Mouse (Mus musculus) gastrocnemius, postnatal 25 days (tissue): Measurements from ENCODE around the gene Kat7. TPM values are rescaled to one million over a fixed set of nuclear protein-coding genes. Genes with fewer than 3 reads are reported as not detected.
A peak's percentile ranks its signal among the peaks of the same experiment; 100 is the strongest.

Experiments used
- DNase-seq: peaks from one replicate; pipeline ENCODE4 v3.0.0; 2022
- long read RNA-seq, 2 experiments: library from polyadenylated mRNA; stranded (forward); transcript quantifications; one replicate each; pipeline ENCODE4 v2.0.0; 2021
- total RNA-seq, 2 experiments: library from RNA; stranded (reverse); gene quantifications; 1 replicate in 1 of 2; 2 replicates in 1 of 2; pipeline ENCODE4 v1.2.3; 2021

The Kat7 gene
- total RNA-seq = 10 to 100 TPM; 16.9 to 19.6 TPM
- long read RNA-seq, experiment 1, partial matches to known transcripts = 1 of 8 reads
- long read RNA-seq, experiment 1, other reads (novel, unspliced or antisense) = 5 of 8 reads
- long read RNA-seq, experiment 2, partial matches to known transcripts = 0 of 4 reads
- long read RNA-seq, experiment 2, other reads (novel, unspliced or antisense) = 2 of 4 reads

DNA sequence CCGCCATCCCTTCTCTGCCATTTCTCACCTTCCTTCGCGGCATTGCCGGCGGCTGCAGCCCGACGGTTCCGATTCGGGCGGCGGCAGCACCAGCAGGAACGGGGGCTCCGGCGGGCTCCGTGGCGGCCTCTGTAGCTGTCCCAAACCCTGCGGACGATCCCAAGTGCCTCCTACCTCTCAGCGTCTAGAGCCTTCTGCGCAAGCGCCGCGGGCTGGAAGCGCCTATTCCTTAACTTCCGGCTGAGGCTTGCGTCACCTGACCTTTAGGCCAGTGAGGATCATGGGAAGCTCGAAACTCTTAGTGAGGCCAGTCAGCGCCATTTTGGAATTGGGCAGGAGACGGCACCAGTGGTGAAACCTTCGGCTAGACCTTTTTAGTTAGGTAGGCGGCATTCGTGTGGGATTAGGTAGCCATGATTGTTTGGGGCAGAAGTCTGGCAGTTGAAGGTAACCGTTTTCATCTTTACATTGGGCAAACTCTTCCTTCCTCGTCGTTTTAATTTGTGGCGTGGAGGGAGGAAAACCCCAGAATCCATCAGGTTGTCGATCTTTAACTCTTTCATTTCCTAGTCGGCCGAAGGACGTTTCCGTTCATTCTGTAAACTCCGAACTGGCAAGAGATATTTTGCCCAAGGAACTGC is at the start of gene Kat7:
TSS of gene Kat7 (minus strand) at position 240 of the 641 bp plus-strand sequence.
- peak; percentile 98 for DNase-seq

DNA sequence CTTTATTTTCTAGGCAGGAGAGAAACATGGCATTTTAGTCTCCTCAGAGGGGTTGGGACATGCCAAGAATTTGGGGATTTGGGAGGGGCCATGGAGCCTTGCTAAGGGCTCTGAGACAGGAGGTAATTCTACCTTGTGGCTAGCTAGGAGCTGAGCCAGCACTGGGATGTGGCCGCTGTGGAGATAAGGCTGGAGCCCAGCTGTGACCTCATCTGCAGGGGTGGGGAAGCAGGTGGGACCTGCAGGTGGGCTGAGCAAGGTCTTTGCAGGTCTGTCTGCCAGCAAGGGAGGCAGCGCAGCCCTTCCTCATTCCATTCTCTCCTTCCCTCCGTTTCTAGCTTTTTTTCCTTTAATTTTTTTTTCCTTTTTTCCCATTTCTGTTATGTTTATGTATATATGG is 48.2 kb upstream of the Kat7 start:
- DNase-seq = no peak

DNA sequence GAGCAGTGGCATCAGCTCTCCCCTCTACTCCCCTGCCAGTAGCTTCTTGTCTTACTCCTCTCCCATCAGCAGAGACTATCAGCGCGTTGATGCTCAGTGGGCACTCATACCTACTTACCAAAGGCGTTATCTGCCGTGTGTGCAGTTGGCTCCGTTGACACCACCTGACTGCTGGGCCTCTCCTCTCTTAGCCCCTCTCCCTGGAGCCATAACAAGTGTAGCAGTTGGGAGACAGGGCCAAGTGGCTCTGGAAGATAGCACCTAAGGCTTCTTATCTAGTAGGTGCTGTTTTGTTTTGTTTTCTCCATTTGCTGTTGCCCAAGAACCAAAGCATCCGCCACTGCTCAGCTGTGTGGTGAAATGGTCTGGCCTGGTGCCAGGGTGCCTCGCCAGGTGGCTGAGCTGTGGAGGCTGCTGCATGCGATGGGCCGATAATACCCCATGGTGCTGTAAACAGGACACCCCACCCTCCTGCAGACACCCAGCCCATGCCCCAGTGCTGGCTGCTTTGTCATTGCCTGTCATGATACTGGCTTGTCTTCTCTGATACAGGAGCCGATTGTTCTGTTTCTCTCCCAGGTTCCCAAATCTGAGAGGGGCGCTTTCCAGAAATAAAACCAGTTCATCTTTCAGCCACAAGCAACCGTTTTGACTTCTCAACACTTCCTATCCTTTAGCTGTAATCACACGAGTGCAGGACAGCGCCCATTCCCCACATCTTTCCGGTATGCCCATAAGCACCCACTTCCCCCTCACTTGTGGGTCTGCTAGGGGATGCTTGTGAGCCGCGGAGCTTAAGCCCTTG is 46.6 kb upstream of the Kat7 start:
- DNase-seq = peak; percentile 72

DNA sequence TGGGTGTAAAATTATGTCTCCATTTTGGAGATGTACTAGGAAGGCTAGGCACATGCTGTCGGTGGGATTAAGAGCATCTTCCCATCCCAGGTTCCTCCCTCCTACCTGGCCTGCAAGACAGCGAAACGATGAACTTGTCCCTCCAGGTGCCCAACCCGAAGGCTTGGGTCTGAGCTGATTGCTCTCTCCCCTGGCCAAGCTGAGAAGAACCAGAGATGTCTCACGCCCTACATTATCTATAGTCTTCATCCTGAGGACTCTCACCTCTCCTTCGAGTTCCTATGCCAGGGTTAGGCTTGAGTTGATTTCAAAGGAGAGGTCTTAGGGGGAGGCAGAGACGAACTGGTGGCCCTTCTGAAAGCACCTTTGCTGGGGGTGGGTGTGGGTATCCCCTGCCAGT is 46.0 kb upstream of the Kat7 start:
- DNase-seq = no peak

DNA sequence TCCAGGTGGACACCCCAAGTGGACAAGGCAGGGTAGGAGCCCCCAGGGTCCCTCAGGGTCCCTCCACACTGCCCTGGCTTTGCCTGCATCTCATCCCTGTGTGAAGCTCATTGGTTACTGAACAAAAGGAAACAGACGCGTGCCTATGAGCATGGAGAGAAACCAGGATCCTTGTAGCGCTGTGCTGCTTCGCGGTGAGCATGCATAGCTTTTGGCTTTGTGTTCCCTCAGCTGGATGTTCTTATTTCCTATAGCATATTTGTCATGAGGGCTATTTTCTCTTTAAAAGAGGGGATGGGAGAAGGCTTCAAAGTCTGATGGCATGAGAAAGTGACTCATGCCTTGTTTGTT is 45.6 kb upstream of the Kat7 start:
- no peak for DNase-seq

DNA sequence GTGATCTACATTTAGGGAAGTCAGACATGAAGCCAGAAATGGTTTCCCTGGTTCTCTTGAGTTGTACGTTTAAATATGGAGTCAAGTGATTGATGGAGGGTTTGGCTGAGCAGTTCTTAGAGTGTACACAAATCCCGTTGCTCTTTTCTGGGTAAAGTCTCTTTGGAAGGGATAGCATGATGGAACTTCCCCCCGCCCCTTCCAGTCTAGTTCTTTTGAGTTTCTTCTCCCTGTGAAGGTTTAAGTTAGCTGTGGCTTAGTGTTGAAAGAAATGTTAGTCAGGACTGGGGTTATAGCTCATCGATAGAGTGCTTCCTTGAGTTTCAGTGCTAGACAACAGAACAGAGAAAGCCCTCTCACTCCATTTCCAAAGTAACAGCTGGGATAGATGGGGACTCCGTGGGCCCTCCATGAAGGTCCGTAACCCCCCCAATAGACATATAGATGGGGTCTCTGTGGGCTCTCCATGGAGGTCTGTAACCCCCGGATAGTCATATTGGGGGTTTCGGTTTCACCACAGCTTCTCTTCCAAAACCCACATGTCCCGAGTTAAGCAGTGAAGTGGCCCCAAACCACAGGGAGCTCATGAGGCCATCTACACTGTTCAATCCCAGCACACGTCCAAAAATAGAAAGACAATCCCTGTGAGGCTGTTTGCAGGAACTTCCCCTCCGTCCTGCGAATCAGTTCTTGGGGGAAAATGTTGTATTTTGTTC is 45.1 kb upstream of the Kat7 start:
- no peak for DNase-seq

DNA sequence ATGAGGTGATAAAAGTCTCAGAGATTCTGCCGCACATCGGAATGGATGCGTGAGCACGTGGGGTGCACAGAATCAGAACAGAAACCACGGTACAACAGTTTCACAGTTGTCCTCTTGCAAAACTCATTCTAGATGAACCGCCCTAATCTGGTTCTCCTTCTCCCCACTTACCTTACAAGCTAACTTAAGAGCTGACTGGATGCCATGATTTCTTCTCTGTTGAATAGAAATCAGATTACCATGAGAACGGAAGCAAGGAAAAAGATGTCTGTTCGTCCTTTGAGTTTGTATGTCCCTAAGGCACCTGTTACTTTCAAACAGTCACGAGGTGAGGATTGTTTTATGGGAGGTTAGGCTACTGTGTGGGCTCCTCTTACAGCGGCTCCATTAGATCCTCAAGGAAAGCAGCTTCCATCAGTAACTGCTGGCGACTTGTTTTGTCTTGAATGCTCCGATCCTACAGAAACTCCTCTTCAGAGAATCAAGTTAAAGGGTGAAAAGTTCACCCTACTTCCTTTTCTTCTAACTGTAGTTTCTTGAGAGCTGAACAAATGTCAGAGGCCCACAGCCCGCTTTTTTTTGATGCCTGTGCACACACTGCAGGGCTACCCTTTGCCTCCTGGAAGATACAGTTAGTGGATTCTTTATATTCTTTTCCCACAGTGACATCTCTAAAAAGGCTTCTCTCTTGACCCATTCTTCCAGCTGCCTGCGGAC is 44.3 kb upstream of the Kat7 start:
- DNase-seq = no peak

DNA sequence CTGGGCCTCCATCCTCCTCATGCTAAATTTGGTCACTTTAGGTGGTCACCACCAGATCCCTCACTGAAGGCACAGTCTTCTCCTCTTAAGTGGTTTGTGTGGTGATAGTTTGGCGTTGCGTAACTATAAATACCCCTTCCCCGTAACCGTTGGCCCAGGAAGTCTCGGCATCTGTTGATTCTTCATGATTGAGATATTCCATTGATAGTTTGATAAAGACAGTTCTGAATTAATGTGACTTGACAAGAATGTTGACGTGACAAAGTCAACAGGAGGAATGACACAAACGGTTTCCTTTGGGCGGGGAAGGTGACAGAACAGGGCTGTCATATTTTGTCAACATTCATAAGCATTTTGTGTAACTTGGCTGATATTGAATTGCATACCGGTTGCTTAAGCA is 43.2 kb upstream of the Kat7 start:
- no peak for DNase-seq

DNA sequence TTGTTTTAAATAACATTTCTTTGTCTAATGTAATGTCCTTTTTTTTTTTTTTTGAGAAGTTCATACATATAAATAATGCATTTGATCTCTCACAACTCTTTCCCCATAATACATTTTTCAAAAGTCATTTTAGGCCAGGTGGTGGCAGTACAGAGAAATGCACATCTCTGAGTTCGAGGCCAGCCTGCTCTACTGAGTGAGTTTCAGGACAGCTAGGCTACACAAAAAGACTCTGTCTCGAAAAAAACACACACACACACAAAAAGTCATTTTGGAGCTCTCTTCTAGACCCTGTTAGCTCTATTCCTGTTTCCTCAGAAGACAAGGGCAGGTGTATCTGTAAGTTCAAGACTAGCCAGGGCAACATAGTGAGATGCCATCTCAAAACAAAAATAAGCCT is 42.6 kb upstream of the Kat7 start:
- no peak for DNase-seq

DNA sequence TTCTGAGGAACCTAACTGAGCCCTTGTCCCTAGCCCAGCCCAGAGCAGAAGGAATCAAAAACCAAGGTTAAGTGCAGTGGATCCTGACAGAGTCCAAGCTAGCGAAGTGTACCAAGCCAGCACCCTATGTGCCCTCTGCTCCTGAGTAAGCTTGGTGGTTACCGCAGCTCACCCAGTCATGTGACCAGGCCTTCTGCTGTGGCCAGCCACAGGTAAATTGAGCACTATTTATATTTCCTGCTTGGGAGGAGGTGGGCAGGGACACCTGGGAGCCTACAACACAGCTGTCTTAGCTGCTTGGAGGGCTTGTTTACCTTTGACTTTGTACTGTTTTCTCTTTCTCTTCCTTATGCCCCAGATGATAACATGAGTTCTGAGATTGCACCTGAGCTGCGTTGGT is 40.9 kb upstream of the Kat7 start:
- DNase-seq = no peak

DNA sequence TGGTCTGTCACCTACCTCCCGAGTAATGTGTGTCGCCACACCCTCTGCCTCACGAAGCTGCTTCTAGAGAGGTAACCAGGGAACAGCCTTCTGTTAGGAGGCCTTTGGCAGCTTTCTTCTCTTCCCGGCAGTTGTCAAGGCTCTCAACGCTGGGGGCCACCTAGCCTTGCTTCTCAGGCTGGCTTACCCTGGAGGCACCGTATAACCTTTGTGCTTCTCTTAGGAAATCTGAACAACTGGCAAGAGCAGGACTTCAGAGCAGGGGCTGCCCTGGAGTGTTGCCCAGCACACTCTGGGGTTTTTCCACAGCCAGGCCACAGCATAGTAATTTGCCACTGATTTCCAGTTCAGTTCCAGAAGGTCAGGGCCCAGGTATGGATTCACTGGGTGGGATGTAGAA is 40.2 kb upstream of the Kat7 start:
- no peak for DNase-seq

DNA sequence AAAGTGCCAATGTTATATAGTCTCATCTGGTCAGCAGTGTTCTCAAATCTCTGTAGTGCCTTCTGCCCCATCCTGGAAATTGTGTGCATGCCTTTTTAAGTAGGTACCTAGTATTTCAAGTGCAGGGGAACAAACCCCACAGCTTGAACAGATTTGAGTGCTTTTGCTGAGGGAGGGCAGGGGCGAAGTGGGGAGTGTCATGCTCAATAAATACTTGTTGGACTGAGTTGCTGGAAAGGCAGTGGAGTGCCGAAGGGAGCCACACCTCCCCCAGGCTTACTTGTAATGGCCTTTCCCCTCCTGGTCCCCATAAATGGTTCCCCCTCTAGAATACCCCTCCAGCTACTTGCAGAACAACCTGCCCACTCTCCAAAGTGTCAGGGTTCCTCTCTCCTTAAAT is 34.1 kb upstream of the Kat7 start:
- DNase-seq = no peak

DNA sequence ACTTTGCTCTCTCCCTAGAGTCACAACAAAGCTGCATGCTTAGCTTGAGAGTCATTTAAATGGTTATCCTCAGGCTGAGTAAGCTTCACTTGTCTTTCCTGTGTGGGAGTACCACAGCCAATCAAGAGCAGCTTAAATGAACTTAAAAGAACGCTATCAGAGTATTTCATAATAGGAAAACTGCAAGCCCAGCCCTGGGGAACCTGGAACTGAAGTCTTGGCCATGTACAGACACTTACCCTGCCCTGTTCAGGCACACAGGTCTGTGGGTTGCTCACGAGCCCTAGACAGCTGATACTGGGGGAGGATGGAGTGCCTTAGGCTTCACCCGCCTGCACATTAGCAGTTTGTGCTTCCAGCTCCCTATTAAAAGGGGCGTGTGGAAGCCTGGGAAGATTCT is 33.1 kb upstream of the Kat7 start:
- no peak for DNase-seq

DNA sequence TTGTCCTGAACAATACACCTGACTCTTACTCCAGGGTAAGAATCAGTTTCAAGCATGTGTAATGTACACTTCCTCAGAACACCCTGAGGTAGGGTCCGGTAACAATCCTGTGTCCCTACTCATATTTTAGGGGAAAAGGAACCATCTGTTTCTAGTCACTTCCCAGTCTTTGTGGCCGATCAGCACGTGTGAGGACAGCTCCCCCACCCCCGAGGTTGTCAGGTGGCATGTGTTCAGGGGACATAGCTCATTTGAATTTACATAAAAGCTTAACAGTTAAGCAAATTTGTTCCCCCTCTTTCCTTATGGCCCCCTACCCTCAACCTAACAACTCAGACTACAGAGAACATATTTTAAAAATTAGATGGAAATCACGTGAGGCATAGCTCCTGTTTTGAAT is 30.6 kb upstream of the Kat7 start:
- no peak for DNase-seq

DNA sequence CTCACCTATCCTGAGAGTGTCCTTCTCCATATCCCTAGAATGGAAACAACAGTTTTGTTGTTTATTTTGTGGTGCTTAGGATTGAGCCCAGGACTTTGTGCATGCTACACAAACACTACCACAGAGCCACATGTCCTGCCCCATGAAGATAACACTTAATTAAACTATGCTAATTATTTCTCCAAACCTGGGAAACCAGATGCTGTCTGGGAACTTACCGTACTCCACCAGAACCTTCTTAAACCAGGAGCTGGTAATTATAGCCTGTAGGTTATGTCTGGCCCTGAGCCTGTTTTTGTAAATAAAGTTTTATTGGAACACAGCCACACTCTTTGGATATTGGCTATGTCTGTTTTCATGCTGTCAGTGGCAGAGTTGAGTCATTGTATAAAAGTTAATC is 30.2 kb upstream of the Kat7 start:
- no peak for DNase-seq

DNA sequence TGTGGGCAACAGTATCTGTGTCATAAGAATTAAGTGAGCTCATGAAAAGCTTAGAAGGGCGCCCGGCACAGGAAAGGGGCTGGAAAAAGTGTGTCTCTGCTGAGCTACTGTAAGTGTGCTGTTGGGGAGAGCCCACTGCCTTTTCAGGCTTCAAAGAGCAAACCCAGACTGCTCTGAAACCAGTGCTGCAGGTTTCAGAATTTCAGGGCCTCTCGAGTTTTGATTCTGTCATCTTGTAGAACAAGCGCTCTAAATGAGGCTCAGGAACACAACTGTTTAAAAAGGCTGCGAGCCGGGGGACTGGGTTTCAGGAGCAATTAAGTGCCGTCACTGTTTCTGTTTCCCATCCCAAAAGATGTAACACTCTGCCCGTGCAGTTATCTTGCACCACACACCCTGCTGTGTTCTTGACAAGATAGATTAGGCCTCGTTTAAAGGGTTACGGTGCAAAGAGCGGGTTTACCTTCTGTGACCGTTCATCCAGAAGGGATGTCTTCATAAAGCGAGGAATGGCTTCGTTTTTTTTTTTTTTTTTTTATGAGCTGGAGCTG is 29.5 kb upstream of the Kat7 start:
- DNase-seq = no peak

DNA sequence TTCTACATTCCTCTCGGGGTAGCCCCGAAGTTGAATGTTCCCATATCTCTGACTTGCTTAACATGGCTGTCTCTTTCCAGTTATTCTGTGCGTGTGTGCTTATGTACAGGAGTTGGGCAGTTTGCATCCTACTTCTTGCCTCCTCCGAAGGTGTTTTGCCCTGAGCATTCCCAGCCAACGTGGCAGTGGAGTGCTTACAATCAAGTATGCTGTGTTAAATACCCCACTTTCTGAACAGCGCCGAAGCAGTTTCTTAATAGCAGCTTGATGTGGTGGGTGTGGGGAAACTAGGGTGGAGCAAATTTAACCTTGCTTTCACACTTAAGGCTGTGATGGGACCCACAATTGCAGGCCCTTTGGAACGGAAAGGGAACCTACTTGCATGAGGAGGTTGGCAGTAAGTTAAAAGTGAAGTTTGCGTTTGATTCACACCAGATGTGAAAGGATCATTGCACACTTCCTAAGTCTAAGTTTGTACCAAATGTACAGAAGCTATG is 27.8 kb upstream of the Kat7 start:
- DNase-seq = no peak

DNA sequence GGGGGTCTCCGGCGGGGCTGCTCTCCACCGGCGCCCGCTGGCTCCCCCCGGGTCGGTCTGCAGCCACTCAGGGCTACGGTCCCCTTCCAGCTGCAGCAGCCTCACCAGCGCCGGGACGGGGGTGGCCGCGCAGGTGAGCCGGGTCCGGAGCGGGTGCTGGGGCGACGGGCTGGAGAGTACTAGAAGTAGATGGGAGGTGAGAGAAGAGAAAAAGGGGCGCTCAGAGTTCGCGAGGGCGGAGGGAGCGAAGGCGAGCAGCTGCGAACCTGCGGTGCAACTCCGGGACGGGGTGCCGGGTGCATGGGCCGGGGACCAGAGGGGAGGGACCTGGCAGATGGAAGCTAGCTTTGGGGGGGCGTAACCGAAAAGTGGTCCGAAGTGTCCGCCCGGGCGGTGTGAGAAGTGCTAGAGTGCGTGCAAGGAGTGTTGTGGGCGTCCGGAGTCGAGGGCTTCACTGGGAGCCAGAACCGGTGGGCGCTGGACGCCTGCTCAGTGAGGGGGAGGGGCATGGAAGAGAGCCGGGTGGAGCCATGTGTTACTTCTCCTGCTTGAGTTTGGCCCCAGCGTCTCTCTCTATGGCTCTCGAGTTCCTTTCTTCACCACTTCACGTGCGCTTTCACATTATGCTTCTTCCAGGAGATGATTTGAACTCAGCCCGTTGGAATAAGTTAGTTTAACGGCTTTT is 27.2 kb upstream of the Kat7 start:
- peak; percentile 50 for DNase-seq

DNA sequence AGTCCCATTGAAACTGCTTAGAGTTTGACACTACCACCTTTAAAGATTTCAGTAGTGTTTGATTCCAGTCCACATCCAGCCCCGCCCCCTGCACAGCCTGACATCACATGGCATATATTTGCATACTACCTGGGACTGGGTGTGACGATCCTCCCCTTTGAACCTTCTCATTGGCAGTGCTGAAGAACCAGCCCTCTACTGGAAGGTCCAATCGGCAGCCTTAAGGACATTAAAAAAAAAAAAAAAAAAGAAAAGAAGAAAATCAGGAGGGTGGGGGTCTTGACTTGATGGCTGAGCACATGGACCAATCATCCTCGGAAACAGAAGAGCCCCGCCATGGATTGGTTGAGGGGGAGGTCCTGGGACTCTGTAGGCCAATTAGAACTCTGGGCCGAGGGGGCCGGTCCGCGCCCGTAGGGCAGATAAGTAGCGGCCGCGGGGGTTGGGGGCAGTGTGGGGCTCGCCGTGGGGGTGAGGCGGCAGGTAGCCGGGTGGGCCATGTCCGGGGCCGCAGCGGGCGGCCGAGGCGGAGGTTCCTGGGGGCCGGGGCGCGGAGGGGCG is 26.6 kb upstream of the Kat7 start, which contains the start of gene Fam117a:
TSS of gene Fam117a (plus strand) at position 451 of the 561 bp plus-strand sequence.
- DNase-seq = peak; percentile 90

DNA sequence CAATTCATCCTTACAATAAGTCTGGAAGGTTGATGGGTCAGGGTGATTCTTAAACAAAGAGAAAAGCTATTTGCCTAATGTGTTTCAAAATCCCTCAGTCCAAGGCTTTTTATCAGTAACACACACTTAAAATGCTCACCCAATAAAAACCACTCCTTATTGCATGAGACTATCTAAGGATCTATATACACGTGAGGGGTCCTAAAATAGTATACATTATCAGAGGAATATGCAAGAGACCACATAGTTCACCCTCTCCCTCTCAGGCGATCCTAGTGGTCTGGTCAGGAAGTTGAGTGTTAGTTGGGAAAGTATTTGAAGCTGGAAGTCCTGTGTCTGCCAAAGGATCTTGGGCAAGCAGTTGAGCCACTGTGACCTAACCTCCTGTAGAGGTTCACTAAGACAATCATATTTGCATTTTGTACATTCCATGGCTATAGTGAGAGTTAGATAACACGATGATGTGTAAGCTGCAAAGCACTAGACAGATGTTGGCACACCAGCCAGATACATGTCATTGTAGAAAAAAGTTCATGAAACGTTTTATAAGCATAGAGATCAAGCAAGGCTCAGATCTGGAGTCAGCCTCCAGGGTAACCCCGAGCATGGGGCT is 24.5 kb upstream of the Kat7 start:
- DNase-seq = no peak
